Mouse (Mus musculus) yolk sac, embryonic 10.5 days (tissue): Measurements from ENCODE around the gene Haus8.
A peak's percentile ranks its signal among the peaks of the same experiment; 100 is the strongest.
"Not testable (repeated sequence)": the region's sequence is repeated elsewhere in the genome, so short reads cannot be mapped to it uniquely, and the experiment has no call there.

Experiments used
- DNase-seq: peaks from one replicate; pipeline ENCODE4 v3.0.0-alpha.2; 2017; ENCODE audit warnings: low spot score

The Haus8 gene

DNA sequence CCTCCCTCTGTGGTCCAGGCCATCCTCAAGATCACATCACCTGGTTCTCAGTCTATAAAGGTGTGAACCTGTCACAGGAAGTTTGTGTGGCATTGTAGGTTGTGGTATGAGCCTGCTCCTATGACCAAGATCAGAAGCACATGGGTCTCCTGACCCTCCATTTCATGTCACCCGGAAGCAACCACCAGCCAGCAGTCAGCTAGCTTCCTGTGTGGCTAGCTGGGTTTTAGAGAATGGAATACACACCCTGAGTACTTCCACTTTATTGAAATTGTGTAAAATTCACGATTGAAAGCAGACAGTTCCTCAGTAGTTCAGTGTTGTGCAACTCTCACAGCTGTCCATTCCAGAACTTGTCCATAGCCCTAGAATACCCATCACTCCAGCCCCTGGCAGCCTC, 13.5 kb upstream of the Haus8 start:
- DNase-seq, result not testable (repeated sequence)

GRCm38 (mm10) chr8:71282621-71283020, 9.9 kb upstream of the Haus8 start:
- DNase-seq, result no peak

DNA sequence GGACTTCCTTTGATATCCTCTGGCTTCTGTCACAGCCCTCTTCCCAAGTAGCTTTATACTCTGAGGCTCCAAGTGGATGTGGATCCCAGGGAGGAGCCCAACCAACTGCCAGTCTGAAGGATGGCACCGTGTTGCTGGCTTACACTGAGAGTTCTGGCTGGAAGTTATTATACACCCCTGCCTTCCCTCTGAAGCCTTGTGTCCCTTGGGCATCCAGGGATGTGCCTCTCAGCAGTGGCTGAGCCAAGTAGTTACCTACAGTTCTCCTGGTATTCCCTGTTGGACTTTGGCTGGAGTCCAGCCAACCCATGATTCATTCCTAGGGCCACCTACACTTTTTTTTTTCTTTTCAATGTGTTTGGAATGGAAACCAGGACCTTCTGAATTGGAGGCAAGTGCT, 9.0 kb upstream of the Haus8 start:
- not testable (repeated sequence) for DNase-seq

DNA sequence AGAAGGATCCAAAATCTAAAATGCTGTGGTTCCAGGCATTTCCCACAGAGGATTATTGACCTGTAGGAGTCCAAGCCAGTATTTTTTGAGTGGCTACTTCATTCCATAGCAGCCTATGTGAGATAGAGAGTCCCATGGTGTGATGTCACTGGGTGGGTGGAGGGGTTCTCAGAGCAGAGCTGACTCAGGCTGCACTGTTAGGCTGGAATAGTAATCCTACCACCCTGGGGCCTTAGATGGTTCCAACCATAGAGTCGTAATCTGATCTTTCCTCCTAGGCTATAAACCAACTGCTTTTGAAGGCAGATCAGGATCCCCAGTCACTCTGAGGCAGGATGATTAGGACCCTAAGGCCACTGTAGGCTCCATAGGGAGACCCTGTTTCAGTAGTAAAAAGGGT, 6.7 kb upstream of the Haus8 start:
- DNase-seq, result not testable (repeated sequence)

DNA sequence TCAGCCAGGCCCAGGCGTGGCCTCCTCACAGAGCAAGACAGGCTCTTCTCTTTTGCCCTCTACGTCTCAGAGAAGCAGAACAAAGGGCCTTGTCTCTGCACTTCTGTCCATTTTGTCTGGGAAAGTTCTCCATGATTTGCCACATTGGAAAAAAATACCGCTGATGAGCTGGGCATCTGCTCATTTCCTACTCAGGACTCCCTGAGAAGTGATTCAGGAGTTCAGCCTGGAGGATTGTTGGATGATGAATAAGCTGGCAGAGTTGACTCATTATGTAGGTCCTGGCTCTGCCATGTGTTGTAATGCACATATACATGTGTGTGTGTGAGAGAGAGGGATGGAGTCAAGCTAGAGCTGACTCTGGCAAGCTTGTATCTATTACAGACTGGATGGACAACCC, 3.4 kb upstream of the Haus8 start:
- DNase-seq, result no peak

- DNase-seq, result no peak
Observed at GRCm38 (mm10) chr8:71274478-71274877, 1.7 kb upstream of the Haus8 start.

GRCm38 (mm10) chr8:71273151-71273510, 397 bp upstream of the Haus8 start:
- DNase-seq, result peak; percentile 51

- peak; percentile 15 for DNase-seq
Observed at GRCm38 (mm10) chr8:71271630-71272029, 1.1 kb downstream of the Haus8 start.

- not testable (repeated sequence) for DNase-seq
Observed at GRCm38 (mm10) chr8:71268286-71268685, 4.4 kb downstream of the Haus8 start.

DNA sequence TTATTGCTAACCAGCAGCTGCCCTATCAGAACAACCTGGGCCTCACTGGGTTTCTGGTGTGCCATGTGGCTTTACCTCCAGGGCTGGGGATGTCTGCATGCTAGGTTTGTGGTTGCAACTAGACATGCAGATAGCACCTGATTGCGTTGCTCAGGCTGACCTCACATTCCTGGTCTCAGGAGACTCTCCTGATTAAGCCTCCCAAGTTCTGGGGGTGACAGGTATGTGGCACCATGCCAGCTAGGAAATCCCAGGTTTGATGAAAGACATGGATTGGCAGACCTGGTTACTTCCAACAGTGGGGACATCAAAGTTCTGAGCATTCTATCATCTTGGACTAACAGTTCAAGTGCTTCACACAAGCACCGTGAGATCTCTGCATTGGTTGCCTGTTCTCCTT, 5.0 kb downstream of the Haus8 start:
- no peak for DNase-seq

DNA sequence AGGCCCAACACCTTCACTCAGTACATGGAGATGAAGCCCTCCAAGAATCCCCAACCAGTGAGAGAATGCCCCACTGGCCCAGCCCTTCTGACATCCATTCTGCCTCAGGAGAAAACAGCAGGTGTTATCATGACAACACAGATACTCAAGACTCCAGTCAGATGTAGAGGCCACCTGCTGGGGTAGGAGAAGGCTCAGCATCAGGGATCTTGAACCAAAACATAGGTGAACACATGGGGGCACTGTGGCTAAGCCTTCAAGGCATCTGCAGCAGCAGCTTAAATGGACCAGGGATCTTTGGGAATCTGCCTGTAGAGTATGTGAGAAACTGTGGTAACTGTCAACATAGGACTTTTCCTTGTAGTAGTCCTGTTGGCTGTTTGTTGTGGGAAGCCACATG, 11.5 kb downstream of the Haus8 start:
- no peak for DNase-seq

DNA sequence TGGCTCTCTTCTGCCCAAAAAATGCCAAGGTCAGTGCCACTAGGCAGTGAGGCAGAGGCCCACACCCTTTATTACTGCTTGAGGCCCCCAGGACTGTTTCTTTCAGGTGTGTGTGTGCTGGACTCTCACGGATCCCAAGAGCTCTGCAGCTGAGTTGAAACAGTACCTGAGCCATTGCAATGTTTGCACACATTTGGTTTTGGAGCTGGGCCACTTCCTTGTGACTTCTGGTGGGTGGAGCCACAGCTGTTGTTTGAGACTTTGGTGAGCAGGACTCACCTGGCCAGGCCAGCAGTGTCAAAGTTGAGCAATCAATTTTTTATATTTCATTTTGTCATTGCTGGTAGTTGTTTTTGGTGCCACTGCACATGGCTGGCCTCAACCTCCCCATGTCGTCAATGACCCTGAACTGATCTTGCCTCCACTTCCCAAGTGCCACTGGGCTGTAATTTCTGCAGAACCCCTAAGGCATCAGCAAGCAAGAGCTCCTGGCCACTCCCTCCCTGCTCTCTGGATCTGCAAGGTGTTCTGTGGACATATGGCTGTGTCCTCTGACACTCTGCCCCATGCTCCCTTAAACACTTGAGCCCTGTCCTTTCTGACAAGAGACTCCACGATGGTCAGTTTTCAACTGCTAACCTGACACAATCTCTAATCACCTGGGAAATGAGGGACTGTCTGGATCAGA, 16.0 kb downstream of the Haus8 start:
- no peak for DNase-seq

DNA sequence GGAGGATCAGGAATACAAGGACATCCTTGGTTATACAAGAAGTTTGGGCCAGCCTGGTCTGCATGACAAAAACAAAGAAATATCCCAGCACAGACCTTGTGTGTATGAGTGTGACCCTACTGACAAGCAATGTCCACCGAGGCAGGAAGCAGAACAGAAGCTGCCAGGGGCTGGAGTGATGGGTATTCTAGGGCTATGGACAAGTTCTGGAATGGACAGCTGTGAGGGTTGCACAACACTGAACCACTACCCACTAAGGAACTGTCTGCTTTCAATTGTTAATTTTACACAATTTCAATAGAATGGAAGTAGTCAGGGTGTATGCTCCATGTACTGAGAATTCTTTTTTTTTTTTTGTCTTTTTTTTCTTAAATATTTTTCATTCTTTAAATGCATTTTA, 24.5 kb downstream of the Haus8 start:
- DNase-seq, result no peak

- no peak for DNase-seq
Observed at GRCm38 (mm10) chr8:71242757-71243156, 30.0 kb downstream of the Haus8 start.

DNA sequence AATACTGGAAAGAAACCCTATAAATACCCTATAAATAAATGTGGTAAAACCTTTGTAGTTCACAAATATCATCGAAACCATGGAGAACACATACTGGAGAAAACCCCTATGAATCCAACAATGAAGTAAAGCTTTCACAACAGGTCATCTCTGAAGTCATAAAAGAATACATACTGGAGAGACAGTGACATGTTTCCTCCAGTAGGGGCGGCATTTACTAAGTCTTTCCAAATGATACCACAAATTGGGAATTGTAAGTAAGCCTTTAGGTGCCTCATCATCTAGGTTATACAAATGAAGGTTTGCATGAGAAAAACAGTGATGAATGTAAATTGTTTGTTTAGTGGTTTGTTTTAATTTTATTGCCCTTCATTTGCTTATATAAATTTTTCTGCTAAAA, 48.2 kb downstream of the Haus8 start:
- no peak for DNase-seq

GRCm38 (mm10) chr8:71214266-71214665, 58.5 kb downstream of the Haus8 start:
- not testable (repeated sequence) for DNase-seq

- DNase-seq, result not testable (repeated sequence)
Observed at GRCm38 (mm10) chr8:71205541-71205967, 67.2 kb downstream of the Haus8 start.
